Mouse (Mus musculus) midbrain, postnatal 0 days (tissue): ENCODE measurements at regions not wholly inside any gene's neighbourhood (a gene's known extent, or its start where the extent isn't known, plus 50 kb on each side); places are given as distances from the start of the nearest gene placed in this dataset.

Experiments
- ATAC-seq: fragments of 200-750 bp; cut with Nextera tagmentation; 2 replicates; pipeline ENCODE4 v1.8.0; 2017; ENCODE audit warnings: moderate number of reproducible peaks, mild to moderate bottlenecking, moderate TSS enrichment, moderate library complexity; ENCODE audit not compliant: low FRiP score
- DNase-seq: peaks from one replicate; pipeline ENCODE4 v3.0.0-alpha.2; 2015; ENCODE audit warnings: low spot score
- H3K27ac ChIP-seq: fragments of 300-500 bp; sonication (generic); 2 replicates; pipeline ENCODE4 v1.5.1; 2014; ENCODE audit warnings: low read depth, mild to moderate bottlenecking, low read length, mixed read lengths
- H3K27me3 ChIP-seq: fragments of 300-500 bp; sonication (generic); 2 replicates; pipeline ENCODE4 v1.6.1; 2014; ENCODE audit warnings: low read length, control low read depth, mixed read lengths; ENCODE audit not compliant: insufficient read depth
- H3K36me3 ChIP-seq: fragments of 300-500 bp; sonication (generic); 2 replicates; pipeline ENCODE4 v1.6.1; 2014; ENCODE audit warnings: low read length, control low read depth, mixed read lengths; ENCODE audit not compliant: insufficient read depth
- H3K4me1 ChIP-seq: fragments of 300-500 bp; sonication (generic); 2 replicates; pipeline ENCODE4 v1.6.1; 2014; ENCODE audit warnings: mild to moderate bottlenecking, control low read depth, antibody characterized with exemption, low read length, mixed read lengths; ENCODE audit not compliant: insufficient read depth
- H3K4me2 ChIP-seq: fragments of 300-500 bp; sonication (generic); 2 replicates; pipeline ENCODE4 v1.6.1; 2014; ENCODE audit warnings: low read depth, mild to moderate bottlenecking, low read length, mixed read lengths; ENCODE audit not compliant: poor library complexity, severe bottlenecking
- H3K4me3 ChIP-seq: fragments of 300-500 bp; sonication (generic); 2 replicates; pipeline ENCODE4 v1.5.1; 2014; ENCODE audit warnings: low read depth, mild to moderate bottlenecking, low read length, moderate library complexity
- H3K9ac ChIP-seq: fragments of 300-500 bp; sonication (generic); replicated peaks from 2 replicates; pipeline ENCODE4 v1.6.1; 2014; ENCODE audit warnings: mild to moderate bottlenecking, low read length, moderate library complexity, mixed read lengths; ENCODE audit not compliant: poor library complexity, severe bottlenecking
- H3K9me3 ChIP-seq: fragments of 300-500 bp; sonication (generic); 2 replicates; pipeline ENCODE4 v1.6.1; 2016; ENCODE audit warnings: low read length, control low read depth
- CTCF ChIP-seq: IDR thresholded peaks from 2 replicates; pipeline ENCODE4 v1.5.1; 2016; ENCODE audit warnings: antibody characterized with exemption, mild to moderate bottlenecking
- WGBS: fragments of 180-500 bp; shearing (Covaris S2); extraction: QIAGEN DNeasy Blood & Tissue Kit; methylation state at CpG from one replicate; pipeline ENCODE4 v1.1.7; 2014; 5-methylcytosine and 5-hydroxymethylcytosine counted together

- TF ChIP-seq CTCF, result no peak
- no peak for DNase-seq
- Histone ChIP-seq H3K9me3 (no peaks in the 10 kb centered on the region), H3K4me3 (no peak overlapping the region), H3K27ac (no peak overlapping the region), H3K9ac (no peak overlapping the region), H3K27me3 (no peaks in the 10 kb centered on the region), H3K36me3 (no peaks in the 10 kb centered on the region), H3K4me1 (no peaks in the 10 kb centered on the region), H3K4me2 (no peak overlapping the region)
- 87% methylated on average over 2 of the region's 2 CpGs for WGBS
- no peak for ATAC-seq
Measured at GRCm38 (mm10) chr9:116327080-116327479, 151.9 kb upstream of the Tgfbr2 start.

- no peaks in the 10 kb centered on the region for H3K27me3 ChIP-seq
- H3K4me1 ChIP-seq, result no peaks in the 10 kb centered on the region
- no peak for TF ChIP-seq CTCF
- DNase-seq, result no peak
- no peak overlapping the region for H3K27ac ChIP-seq
- no peak overlapping the region for H3K4me3 ChIP-seq
- no peak for ATAC-seq
- WGBS, result 87% methylated on average over 4 of the region's 4 CpGs
- no peak overlapping the region for H3K9ac ChIP-seq
- H3K36me3 ChIP-seq, result no peaks in the 10 kb centered on the region
- H3K9me3 ChIP-seq, result no peaks in the 10 kb centered on the region
- H3K4me2 ChIP-seq, result no peak overlapping the region
Measured at GRCm38 (mm10) chr9:116324971-116325370, 149.8 kb upstream of the Tgfbr2 start.

DNA sequence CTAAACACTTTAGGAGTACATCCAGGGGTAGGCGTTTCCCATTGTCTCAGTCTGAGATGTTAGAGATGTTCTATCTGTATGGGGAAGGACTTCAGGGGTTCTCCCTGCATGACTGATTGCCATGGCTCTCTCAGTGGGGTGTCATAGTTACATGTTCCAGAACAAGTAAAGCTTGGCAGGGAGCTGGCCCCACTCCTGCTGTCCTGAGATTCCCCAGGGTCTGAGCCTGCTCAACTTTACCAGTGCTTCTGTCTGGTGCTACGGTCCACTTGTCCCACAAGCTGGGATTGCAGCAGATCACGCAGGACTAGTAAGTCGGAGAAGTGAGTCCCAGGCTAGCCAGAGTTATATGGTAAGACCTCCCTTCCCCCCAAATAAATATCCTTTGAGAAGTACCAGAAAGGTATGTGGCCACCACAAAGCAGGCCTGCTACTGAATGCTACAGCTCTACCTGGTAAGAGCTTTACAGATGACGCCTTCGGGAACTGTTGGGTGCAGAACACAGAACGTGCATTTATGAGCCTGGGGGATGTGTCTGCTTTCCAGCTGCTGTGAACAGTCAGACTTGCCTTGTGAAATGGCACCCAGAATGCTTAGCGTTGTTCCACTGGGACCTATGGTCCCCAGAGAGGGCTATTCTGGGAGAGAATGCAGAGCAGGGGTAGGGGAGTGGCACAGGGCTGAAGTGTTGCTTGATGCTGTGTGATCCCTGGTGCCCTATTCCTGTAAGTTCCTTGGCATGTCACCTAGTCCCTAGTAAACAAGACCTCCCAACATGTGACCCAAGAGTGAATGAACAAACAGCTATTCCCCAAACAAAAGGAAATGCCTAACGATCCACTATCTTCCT lies 148.9 kb upstream of the Tgfbr2 start:
- 84% methylated on average over 9 of the region's 9 CpGs for WGBS
- TF ChIP-seq CTCF, result no peak
- Histone ChIP-seq H3K4me2 (no peak overlapping the region), H3K27ac (no peak overlapping the region), H3K4me1 (no peaks in the 10 kb centered on the region), H3K9me3 (no peaks in the 10 kb centered on the region), H3K27me3 (no peaks in the 10 kb centered on the region), H3K4me3 (no peak overlapping the region), H3K36me3 (no peaks in the 10 kb centered on the region), H3K9ac (no peak overlapping the region)
- no peak for DNase-seq
- no peak for ATAC-seq

- Histone ChIP-seq H3K27me3 (no peaks in the 10 kb centered on the region), H3K27ac (no peak overlapping the region), H3K4me2 (no peak overlapping the region), H3K4me3 (no peak overlapping the region), H3K9ac (no peak overlapping the region), H3K9me3 (no peaks in the 10 kb centered on the region), H3K4me1 (no peaks in the 10 kb centered on the region), H3K36me3 (no peaks in the 10 kb centered on the region)
- no peak for DNase-seq
- no peak for TF ChIP-seq CTCF
- no peak for ATAC-seq
- whole genome bisulfite sequencing, result 87% methylated on average over 6 of the region's 6 CpGs
Measured at GRCm38 (mm10) chr9:116321908-116322307, 146.7 kb upstream of the Tgfbr2 start.

DNA sequence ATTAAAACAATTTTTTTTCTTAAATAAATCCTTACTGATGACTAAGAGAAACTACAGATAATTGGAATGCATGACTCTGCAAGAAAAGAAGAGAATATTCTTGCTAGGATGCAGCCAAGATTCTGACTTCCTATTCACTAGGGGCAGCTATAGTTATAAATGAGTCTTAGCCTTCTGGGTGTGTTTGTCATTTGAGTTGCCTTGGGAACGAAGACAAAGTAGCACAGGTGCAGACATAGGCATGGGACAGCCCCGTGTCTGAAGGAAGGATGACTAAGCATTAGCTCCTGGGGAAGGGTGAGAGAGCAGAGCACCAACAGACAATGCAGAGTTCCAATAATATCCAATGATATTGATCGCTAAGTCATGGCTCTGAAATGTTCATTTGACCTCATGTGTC lies 144.3 kb upstream of the Tgfbr2 start:
- no peak overlapping the region for H3K9ac ChIP-seq

DNA sequence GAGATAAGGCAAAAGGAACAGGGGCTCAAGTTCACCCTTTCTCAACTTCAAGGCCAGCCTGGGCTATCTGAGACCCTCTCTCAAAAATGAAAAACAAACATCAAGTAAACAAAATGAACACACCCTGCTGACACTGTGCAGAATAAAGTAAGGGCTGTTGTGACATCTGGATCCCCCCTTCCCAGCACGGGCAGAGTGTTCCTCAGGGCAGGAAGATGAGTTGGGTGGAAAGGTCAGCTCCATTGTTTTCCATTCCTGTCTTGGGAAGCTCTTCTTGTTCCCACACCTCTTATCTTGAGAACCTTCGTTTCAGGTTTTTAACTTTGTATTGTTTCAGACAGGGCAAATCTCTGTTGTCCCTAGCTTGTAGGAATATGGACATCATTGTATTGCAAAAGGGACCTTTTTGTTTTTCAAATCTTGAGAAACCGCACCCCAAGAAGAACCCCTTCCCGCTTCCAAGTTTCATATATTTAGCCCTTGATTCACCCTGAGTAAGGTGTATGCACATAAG lies 141.5 kb upstream of the Tgfbr2 start:
- H3K36me3 ChIP-seq, result no peaks in the 10 kb centered on the region
- no peaks in the 10 kb centered on the region for H3K9me3 ChIP-seq
- ATAC-seq (no peak), DNase-seq (no peak)
- H3K9ac ChIP-seq, result no peak overlapping the region
- H3K27me3 ChIP-seq, result no peaks in the 10 kb centered on the region
- TF ChIP-seq CTCF, result no peak
- no peak overlapping the region for H3K4me2 ChIP-seq
- H3K27ac ChIP-seq, result no peak overlapping the region
- H3K4me1 ChIP-seq, result no peaks in the 10 kb centered on the region
- no peak overlapping the region for H3K4me3 ChIP-seq
- WGBS, result 77% methylated on average over 4 of the region's 4 CpGs

More for the DNA sequence above, 144.3 kb upstream of the Tgfbr2 start:
- no peak overlapping the region for H3K4me2 ChIP-seq
- ATAC-seq (no peak), DNase-seq (no peak)
- no peaks in the 10 kb centered on the region for H3K27me3 ChIP-seq
- no peak overlapping the region for H3K27ac ChIP-seq
- H3K36me3 ChIP-seq, result no peaks in the 10 kb centered on the region
- H3K9me3 ChIP-seq, result no peaks in the 10 kb centered on the region
- WGBS, result 75% methylated on average over 3 of the region's 3 CpGs
- TF ChIP-seq CTCF, result no peak
- no peaks in the 10 kb centered on the region for H3K4me1 ChIP-seq
- no peak overlapping the region for H3K4me3 ChIP-seq
